Mouse (Mus musculus): ENCODE data around the gene Fam57a. TPM values are rescaled to one million over a fixed set of nuclear protein-coding genes. Genes with fewer than 3 reads are reported as not detected.

The Fam57a gene
- polyA plus RNA-seq, 1 experiment from 2014 or later: 32.7 TPM

DNA sequence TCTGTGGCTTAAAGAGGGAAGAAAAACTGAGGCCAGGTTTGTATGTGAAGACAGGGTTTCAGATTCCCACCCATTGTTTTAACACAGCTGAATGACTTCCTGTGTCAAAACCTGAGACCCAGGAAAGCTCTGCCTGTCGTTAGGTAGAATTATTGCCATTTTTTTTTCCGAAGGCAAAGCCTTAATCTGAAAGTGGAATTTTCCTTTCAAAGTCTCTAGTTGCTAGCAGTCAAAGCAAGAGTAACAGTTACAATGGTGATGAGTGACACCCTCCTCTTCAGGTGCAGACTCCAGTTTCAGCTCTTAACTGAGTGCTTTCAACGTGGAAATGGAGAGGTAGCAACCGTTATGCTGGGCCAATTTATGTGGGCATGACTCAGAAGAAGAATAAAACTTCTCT, 28.5 kb upstream of the Fam57a start:
- WGBS: 83% methylated on average over 4 of the region's 4 CpGs
- Histone ChIP-seq H3K4me1 (ENCODE audit: control insufficient read depth, insufficient read depth, low read length) (no peaks in the 10 kb centered on the region; the same call in 1 of the 2 replicates), H3K36me3 (ENCODE audit: control insufficient read depth, insufficient read depth, low read length) (no peaks in the 10 kb centered on the region), H3K4me3 (ENCODE audit: low read depth, low read length) (no peak overlapping the region), H3K27me3 (ENCODE audit: control insufficient read depth, insufficient read depth, low read length) (no peaks in the 10 kb centered on the region), H3K9me3 (ENCODE audit: control insufficient read depth, low read length) (no peaks in the 10 kb centered on the region), H3K4me2 (no peak overlapping the region), H3K9ac (ENCODE audit: low read length) (no peak overlapping the region), H3K27ac (ENCODE audit: low read depth, low read length) (no peak overlapping the region)
- ATAC-seq (ENCODE audit: low FRiP score) (no peak), DNase-seq (ENCODE audit: low spot score, missing footprints) (no peak)

DNA sequence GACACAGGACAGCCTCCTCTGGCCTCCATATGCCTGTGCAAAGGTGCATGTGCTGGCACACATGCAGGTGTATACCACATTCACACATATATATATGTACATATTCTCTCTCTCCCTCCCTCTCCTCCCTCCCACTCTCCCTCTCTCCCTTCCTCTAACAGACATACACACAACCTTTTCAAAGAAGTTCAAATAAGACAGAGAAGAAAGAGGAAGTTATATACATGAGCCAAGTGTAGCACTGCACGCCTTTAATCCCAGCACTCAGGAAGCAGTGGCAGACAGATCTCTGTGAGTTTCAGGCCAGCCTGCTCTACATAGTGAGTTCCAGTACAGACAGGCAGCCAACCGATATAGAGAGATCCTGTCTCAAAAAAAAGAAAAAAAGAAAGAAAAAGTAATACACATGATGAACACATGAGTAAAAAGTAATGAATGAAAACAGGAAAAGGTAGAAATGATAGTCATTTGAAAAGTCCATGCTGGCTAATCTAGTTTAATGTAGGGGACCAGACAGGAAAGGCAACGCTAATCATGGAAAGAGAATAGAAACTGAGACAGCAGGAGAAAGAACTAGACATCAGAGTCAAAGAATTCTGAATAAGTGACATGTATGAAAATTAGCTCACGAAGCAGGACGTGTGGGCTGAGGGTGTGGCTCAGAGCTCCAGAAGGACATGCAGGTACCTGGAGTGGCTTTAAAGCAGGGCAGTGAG, 26.1 kb upstream of the Fam57a start:
- WGBS: 93% methylated on average over 5 of the region's 5 CpGs

DNA sequence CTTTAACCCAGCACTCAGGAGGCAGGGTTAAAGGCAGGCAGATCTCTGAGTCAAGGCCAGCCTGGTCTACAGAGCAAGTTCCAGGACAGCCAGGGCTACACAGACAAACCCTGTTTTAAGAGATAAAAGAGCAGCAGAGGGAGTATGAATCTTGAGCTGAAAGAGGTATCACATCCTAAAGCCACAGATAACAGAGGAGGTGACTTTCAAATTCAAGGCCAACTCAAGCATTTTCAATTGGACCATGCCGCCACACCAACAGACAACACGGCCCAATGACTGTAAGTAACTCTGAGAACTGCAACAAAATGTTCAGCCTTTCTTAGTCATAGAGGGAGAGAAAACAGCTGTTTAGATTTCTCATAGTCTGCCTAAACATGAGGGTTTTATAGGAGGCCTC, 25.3 kb upstream of the Fam57a start:
- H3K4me1 ChIP-seq (ENCODE audit: control insufficient read depth, insufficient read depth, low read length): no peaks in the 10 kb centered on the region
- no peak overlapping the region for H3K9ac ChIP-seq (ENCODE audit: low read length)
- H3K36me3 ChIP-seq (ENCODE audit: control insufficient read depth, insufficient read depth, low read length): no peaks in the 10 kb centered on the region; the same call in 1 of the 2 replicates
- no peaks in the 10 kb centered on the region for H3K9me3 ChIP-seq (ENCODE audit: control insufficient read depth, low read length)
- WGBS: 96% methylated on average over 2 of the region's 2 CpGs
- DNase-seq (ENCODE audit: low spot score, missing footprints): no peak
- H3K4me2 ChIP-seq: no peak overlapping the region
- H3K4me3 ChIP-seq (ENCODE audit: low read depth, low read length): no peak overlapping the region
- no peaks in the 10 kb centered on the region for H3K27me3 ChIP-seq (ENCODE audit: control insufficient read depth, insufficient read depth, low read length)
- no peak for ATAC-seq (ENCODE audit: low FRiP score)
- no peak overlapping the region for H3K27ac ChIP-seq (ENCODE audit: low read depth, low read length)

More for the DNA sequence above, 26.1 kb upstream of the Fam57a start:
- Histone ChIP-seq H3K9ac (ENCODE audit: low read length) (no peak overlapping the region), H3K4me2 (no peak overlapping the region), H3K4me3 (ENCODE audit: low read depth, low read length) (no peak overlapping the region), H3K27me3 (ENCODE audit: control insufficient read depth, insufficient read depth, low read length) (no peaks in the 10 kb centered on the region), H3K4me1 (ENCODE audit: control insufficient read depth, insufficient read depth, low read length) (no peaks in the 10 kb centered on the region), H3K9me3 (ENCODE audit: control insufficient read depth, low read length) (no peaks in the 10 kb centered on the region), H3K36me3 (ENCODE audit: control insufficient read depth, insufficient read depth, low read length) (no peaks in the 10 kb centered on the region; the same call in 1 of the 2 replicates), H3K27ac (ENCODE audit: low read depth, low read length) (no peak overlapping the region)
- no peak for DNase-seq (ENCODE audit: low spot score, missing footprints)
- no peak for ATAC-seq (ENCODE audit: low FRiP score)

DNA sequence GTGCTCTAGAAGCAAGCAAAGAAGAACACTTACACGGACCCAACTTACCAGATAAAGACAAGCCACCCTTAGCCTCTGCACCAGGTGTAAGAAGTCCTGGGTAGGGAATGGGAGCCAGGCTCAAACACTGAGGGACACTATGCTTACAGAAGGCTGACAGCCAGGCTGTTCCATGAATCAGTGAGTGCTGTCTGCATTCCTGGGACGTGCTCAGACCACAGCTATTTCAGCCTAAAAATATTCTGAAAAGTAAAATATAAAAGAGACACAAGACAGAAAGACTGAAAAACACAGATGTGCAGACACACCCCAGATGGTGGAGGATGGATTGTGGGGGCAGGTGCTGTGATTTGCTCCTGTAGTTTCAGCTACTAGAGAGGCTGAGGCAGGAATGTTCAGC, 24.6 kb upstream of the Fam57a start:
- H3K9ac ChIP-seq (ENCODE audit: low read length): no peak overlapping the region
- no peak overlapping the region for H3K27ac ChIP-seq (ENCODE audit: low read depth, low read length)
- H3K4me3 ChIP-seq (ENCODE audit: low read depth, low read length): no peak overlapping the region
- H3K27me3 ChIP-seq (ENCODE audit: control insufficient read depth, insufficient read depth, low read length): no peaks in the 10 kb centered on the region
- H3K36me3 ChIP-seq (ENCODE audit: control insufficient read depth, insufficient read depth, low read length): no peaks in the 10 kb centered on the region; the same call in 1 of the 2 replicates
- H3K4me1 ChIP-seq (ENCODE audit: control insufficient read depth, insufficient read depth, low read length): no peaks in the 10 kb centered on the region
- ATAC-seq (ENCODE audit: low FRiP score) (no peak), DNase-seq (ENCODE audit: low spot score, missing footprints) (no peak)
- H3K9me3 ChIP-seq (ENCODE audit: control insufficient read depth, low read length): no peaks in the 10 kb centered on the region
- no peak overlapping the region for H3K4me2 ChIP-seq
- 83% methylated on average over 2 of the region's 2 CpGs for WGBS

DNA sequence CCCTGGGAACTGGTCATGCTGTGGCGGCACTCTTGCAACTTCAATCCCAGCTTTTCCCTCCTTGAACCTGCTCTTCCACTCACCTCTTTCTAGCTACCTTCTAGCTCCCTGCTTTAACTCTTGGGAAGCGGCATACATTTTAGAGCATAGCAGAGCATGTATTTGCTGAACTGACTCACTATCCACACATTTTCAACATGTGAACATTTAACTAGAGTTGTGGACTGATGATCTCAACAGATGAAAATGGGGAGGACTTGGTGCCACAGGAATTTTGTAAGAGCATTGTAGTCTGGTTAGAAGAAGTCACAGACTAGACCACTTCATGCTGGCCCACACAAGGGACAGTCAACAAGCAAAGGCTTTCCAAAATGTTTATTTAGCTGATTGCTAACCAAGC, 21.1 kb upstream of the Fam57a start:
- no peak for DNase-seq (ENCODE audit: low spot score, missing footprints)
- Histone ChIP-seq H3K4me3 (ENCODE audit: low read depth, low read length) (no peak overlapping the region), H3K36me3 (ENCODE audit: control insufficient read depth, insufficient read depth, low read length) (no peaks in the 10 kb centered on the region; the same call in 1 of the 2 replicates), H3K4me1 (ENCODE audit: control insufficient read depth, insufficient read depth, low read length) (no peaks in the 10 kb centered on the region), H3K9me3 (ENCODE audit: control insufficient read depth, low read length) (no peaks in the 10 kb centered on the region), H3K4me2 (no peak overlapping the region), H3K27me3 (ENCODE audit: control insufficient read depth, insufficient read depth, low read length) (no peaks in the 10 kb centered on the region), H3K27ac (ENCODE audit: low read depth, low read length) (no peak overlapping the region), H3K9ac (ENCODE audit: low read length) (no peak overlapping the region)
- 94% methylated on average over 2 of the region's 2 CpGs for WGBS
- no peak for ATAC-seq (ENCODE audit: low FRiP score)

DNA sequence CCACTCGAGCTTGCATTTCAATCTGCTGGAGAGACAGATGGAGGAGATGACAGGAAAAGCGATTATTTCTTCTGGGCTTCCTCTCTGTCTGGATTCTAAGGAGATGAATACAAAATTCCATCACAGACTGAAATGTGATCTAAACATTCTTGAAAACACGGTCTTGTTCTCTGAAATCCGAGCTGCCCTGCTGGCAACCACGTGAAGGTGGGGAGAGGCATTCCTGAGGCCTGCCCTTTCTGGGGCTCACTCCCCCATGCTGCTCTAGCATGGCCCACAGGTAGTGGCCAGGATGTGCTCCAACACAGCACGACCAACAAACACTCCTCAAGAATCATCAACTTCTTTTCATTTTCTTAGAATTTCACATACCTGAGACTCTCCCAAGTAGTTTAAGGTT, 19.2 kb upstream of the Fam57a start:
- H3K4me2 ChIP-seq: no peak overlapping the region
- H3K27me3 ChIP-seq (ENCODE audit: control insufficient read depth, insufficient read depth, low read length): no peaks in the 10 kb centered on the region
- no peak overlapping the region for H3K27ac ChIP-seq (ENCODE audit: low read depth, low read length)
- DNase-seq (ENCODE audit: low spot score, missing footprints): no peak
- H3K36me3 ChIP-seq (ENCODE audit: control insufficient read depth, insufficient read depth, low read length): no peaks in the 10 kb centered on the region; the same call in 1 of the 2 replicates
- WGBS: 70% methylated on average over 6 of the region's 6 CpGs
- ATAC-seq (ENCODE audit: low FRiP score): no peak
- H3K4me3 ChIP-seq (ENCODE audit: low read depth, low read length): no peak overlapping the region
- no peaks in the 10 kb centered on the region for H3K9me3 ChIP-seq (ENCODE audit: control insufficient read depth, low read length)
- no peak overlapping the region for H3K9ac ChIP-seq (ENCODE audit: low read length)
- no peaks in the 10 kb centered on the region for H3K4me1 ChIP-seq (ENCODE audit: control insufficient read depth, insufficient read depth, low read length)

DNA sequence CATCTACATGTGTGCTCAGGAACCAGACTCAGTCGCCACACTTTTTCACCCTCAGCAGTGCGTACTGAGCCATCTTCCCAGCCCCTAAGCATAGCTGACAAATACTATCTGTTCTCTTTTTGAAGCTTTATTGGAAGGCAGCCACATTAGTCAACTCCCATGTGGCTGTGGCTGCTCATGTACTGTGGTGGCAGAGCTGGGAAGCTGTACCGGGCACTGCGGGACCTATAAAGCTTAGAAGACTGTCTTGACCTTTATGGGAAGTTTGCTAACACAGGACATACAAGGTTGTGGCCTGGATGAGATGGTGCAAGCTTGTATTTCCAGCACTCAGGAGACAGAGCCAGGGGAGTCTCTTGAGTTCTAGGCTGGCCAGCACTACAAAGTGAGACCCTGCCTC, 12.8 kb upstream of the Fam57a start:
- DNase-seq (ENCODE audit: low spot score, missing footprints): no peak
- 96% methylated on average over 4 of the region's 4 CpGs for WGBS
- H3K27ac ChIP-seq (ENCODE audit: low read depth, low read length): no peak overlapping the region

DNA sequence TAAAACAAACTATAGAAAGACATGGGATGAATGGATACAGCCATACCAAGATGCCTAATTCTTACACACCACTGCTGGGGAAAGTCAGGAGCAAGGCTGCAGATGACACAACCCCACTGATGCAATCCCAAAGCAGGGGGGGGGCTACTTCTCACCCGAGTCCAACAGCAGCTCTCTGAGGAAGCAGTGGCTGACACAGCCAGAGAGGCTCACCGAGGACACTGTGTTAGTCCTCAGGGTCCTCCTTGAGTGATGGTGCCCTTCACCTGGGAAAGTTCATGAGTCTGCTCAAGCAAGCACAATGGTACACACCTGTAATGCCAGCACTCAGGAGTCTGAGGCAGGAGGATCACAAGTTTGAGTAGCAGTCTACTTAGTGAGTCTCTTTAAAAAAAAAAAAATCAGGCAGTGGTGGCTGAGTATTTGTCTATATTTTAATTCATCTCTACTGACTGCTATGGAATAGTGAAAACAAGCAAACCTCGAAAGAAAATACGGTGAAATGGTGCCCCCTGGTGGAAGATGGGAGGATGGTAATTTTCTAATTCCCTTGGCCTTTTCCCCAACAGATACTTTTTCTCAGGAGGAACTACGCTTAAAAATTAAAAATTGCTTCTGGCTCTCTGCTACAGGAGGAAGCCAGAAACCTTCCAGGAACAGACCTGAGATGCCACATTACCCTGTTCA, 12.2 kb upstream of the Fam57a start:
- 40% methylated on average over 5 of the region's 5 CpGs for WGBS
- Histone ChIP-seq H3K9me3 (ENCODE audit: control insufficient read depth, low read length) (no peaks in the 10 kb centered on the region), H3K4me2 (no peak overlapping the region), H3K4me1 (ENCODE audit: control insufficient read depth, insufficient read depth, low read length) (no peaks in the 10 kb centered on the region), H3K36me3 (ENCODE audit: control insufficient read depth, insufficient read depth, low read length) (no peaks in the 10 kb centered on the region), H3K27ac (ENCODE audit: low read depth, low read length) (no peak overlapping the region), H3K4me3 (ENCODE audit: low read depth, low read length) (no peak overlapping the region), H3K9ac (ENCODE audit: low read length) (no peak overlapping the region), H3K27me3 (ENCODE audit: control insufficient read depth, insufficient read depth, low read length) (no peaks in the 10 kb centered on the region)
- DNase-seq (ENCODE audit: low spot score, missing footprints) (peak; percentile 96), ATAC-seq (ENCODE audit: low FRiP score) (no peak)

More for the DNA sequence above, 12.8 kb upstream of the Fam57a start:
- ATAC-seq (ENCODE audit: low FRiP score): no peak
- H3K27me3 ChIP-seq (ENCODE audit: control insufficient read depth, insufficient read depth, low read length): no peaks in the 10 kb centered on the region
- H3K4me1 ChIP-seq (ENCODE audit: control insufficient read depth, insufficient read depth, low read length): no peaks in the 10 kb centered on the region
- H3K4me3 ChIP-seq (ENCODE audit: low read depth, low read length): no peak overlapping the region
- no peak overlapping the region for H3K4me2 ChIP-seq
- no peaks in the 10 kb centered on the region for H3K9me3 ChIP-seq (ENCODE audit: control insufficient read depth, low read length)
- no peak overlapping the region for H3K9ac ChIP-seq (ENCODE audit: low read length)
- H3K36me3 ChIP-seq (ENCODE audit: control insufficient read depth, insufficient read depth, low read length): no peaks in the 10 kb centered on the region

DNA sequence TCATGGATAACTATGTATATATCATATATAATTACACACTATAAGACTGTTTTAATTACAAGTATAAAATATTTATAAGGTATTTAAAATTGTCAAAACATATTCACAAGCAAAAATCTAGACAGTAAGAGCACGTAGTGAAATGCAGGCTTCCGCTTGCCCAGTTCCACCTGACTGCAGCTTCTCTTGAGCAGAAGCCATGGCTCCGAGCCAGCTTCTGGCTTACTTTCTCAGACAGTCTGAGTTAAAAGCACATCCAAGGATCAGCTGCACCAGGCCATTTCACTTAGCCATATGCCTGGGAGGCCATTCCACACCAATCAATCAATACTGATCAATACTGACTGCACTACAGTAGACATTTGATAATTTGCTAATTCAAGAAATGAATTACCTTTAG, 10.5 kb upstream of the Fam57a start:
- Histone ChIP-seq H3K9me3 (ENCODE audit: control insufficient read depth, low read length) (no peaks in the 10 kb centered on the region), H3K36me3 (ENCODE audit: control insufficient read depth, insufficient read depth, low read length) (no peaks in the 10 kb centered on the region), H3K4me2 (no peak overlapping the region), H3K9ac (ENCODE audit: low read length) (no peak overlapping the region), H3K27ac (ENCODE audit: low read depth, low read length) (no peak overlapping the region), H3K4me1 (ENCODE audit: control insufficient read depth, insufficient read depth, low read length) (no peaks in the 10 kb centered on the region), H3K4me3 (ENCODE audit: low read depth, low read length) (no peak overlapping the region), H3K27me3 (ENCODE audit: control insufficient read depth, insufficient read depth, low read length) (no peaks in the 10 kb centered on the region)
- WGBS: 90% methylated on average over 3 of the region's 3 CpGs
- no peak for DNase-seq (ENCODE audit: low spot score, missing footprints)
- no peak for ATAC-seq (ENCODE audit: low FRiP score)

Measured in midbrain, embryonic 11.5 days (tissue).